Mouse (Mus musculus): ENCODE data around the gene Gabrr1. TPM values are rescaled to one million over a fixed set of nuclear protein-coding genes. Genes with fewer than 3 reads are reported as not detected.

The Gabrr1 gene
- total RNA-seq, 2 experiments from 2014 or later = not detected

DNA sequence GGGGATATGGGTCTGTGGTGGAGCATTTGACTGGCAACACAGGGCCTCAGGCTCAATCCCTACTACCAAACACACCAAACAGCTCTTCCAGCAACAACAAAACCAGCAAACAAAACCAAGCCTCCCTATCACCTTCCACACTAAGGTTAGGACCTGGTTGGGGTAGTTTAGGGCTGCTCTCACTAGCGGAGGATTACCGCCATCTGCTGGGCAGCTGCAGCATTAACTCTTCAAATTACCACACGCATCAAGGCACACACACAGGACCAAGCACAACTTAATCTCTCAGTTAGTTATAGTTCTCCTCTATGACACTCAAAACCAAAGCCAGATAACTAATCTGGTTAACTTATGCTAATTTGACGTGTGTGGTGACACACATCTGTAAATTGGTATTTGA lies 72.4 kb downstream of the Gabrr1 start:
- intact Hi-C loops (cut with DNase I) = loop anchor here (1.0 kb wide), 1 partner anchor 58 kb away; no protein-coding TSS in a partner anchor
- peak in 1 of 2 experiments; percentile 18 for DNase-seq

DNA sequence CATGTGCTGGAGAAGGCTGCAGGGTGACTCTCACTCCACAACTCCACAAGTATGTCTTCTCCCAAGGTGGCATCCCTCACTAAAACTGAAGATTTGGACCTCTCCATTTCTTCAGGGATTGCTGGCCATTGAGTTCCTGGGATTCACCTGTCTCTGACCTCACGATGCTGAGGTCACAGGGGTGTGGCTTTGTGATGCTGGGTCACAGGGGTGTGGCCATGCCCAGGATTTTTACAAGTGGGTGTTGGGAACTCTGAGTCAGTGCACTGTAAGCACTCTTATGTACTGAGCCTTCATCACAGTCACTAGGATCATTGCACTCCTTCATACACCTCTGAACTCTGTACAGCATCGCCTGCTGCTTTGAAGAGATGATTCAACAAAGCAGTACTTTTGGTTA lies 75.2 kb downstream of the Gabrr1 start:
- no peak for DNase-seq
- intact Hi-C loops (cut with DNase I) = no loop called here

DNA sequence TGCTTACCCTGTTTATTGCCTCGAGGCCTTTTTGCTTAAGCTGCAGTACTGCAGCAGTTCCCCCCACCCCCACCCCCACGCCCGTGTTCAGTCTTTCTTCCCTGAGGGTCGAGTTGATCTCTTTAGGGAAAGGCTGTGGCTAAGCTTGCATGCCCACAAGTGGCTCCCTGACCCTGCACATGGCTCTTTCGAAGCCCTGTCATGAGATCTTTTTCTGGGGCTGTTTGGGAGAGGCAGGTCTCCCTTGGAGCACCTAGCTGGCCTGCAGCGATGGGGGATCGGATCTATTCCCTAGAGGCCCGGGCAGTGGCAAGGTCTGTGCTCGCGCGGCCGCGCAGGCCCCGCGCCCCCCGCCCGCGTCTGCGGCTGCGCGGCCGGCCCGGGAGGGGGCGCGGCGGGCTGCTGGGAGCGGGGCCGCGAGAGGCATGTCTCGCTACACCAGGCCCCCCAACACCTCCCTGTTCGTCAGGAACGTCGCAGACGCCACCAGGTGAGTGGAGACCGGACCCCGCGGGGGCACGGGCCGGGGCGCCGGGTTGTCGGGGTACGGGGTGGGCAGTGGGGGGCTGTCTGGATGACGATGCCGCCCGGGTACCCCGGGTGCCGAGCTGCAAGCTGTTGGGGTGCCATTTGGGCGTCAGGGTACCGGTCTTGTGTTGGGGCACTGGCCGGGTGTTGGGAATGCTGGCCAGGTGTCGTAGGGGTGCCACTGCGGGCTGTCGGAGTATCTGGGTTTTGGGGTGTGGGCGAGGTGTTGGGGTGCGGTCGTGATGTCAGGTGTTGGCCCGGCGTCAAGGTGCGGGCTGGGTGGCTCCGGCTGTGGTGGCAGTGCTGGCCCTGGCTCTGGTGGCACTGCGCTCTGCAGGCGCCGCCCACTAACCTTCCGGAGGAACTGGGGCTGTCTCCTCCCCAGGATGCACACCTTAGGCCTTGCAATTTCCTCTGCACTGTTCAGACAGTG lies 76.8 kb downstream of the Gabrr1 start, which contains the start of gene Srsf12:
Srsf12 (plus strand) TSS at position 111 of the 961 bp plus-strand sequence.
- DNase-seq = no peak
- intact Hi-C loops (cut with DNase I) = loop anchor here (2.0 kb wide), 1 partner anchor 86 kb away; no protein-coding TSS in a partner anchor

Other genes starting within 250 kb of the Gabrr1 start
- 1 to 10 TPM; 3.3 to 4.1 TPM for gene Ankrd6, start 181.7 kb upstream of the Gabrr1 start, total RNA-seq (2021)
- 100 to 1,000 TPM; 147 to 166 TPM for gene Rragd, start 149.5 kb upstream of the Gabrr1 start, total RNA-seq (2021)
- 10 to 100 TPM; 45.6 to 47.8 TPM for gene Ube2j1, start 101.1 kb upstream of the Gabrr1 start, total RNA-seq (2021)
- 1 to 10 TPM; 6.7 to 6.9 TPM for gene Gabrr2, start 69.5 kb upstream of the Gabrr1 start, total RNA-seq (2021)
- 10 to 100 TPM; 23.9 to 42.6 TPM for gene Pm20d2, start 57.2 kb downstream of the Gabrr1 start, total RNA-seq (2021)
- gene Srsf12, start 76.5 kb downstream of the Gabrr1 start, total RNA-seq (2021) = not detected
- gene Pnrc1, start 157.6 kb downstream of the Gabrr1 start, total RNA-seq (2021) = 100 to 1,000 TPM; 152 to 180 TPM
- gene Rngtt, start 177.8 kb downstream of the Gabrr1 start, total RNA-seq (2021) = 1 to 10 TPM; 6.3 to 6.8 TPM

Data from gastrocnemius, postnatal 36 days (tissue).